Mouse (Mus musculus) spleen, adult 18-20 months (tissue): ENCODE data around the gene Dlgap4.
A peak's percentile ranks its signal among the peaks of the same experiment; 100 is the strongest.

Source experiments
- DNase-seq, 2 experiments: peaks; one replicate each; pipeline ENCODE4 v3.0.0; 2022; ENCODE audit warnings: mixed read lengths in 2 of 2

The Dlgap4 gene

GRCm38 (mm10) chr2:156663162-156663561 is 49.7 kb downstream of the Dlgap4 start:
- no peak for DNase-seq

GRCm38 (mm10) chr2:156664407-156664806 is 50.9 kb downstream of the Dlgap4 start:
- DNase-seq, result no peak

GRCm38 (mm10) chr2:156664993-156665518 is 51.6 kb downstream of the Dlgap4 start:
- DNase-seq, result no peak

GRCm38 (mm10) chr2:156665620-156666196 is 52.2 kb downstream of the Dlgap4 start:
- DNase-seq, result no peak

GRCm38 (mm10) chr2:156666231-156666630 is 52.7 kb downstream of the Dlgap4 start:
- no peak for DNase-seq

- DNase-seq, result no peak
These were observed 53.8 kb downstream of the Dlgap4 start for GRCm38 (mm10) chr2:156667290-156667689.

- no peak for DNase-seq
These were observed 55.1 kb downstream of the Dlgap4 start for GRCm38 (mm10) chr2:156668625-156669024.

GRCm38 (mm10) chr2:156673307-156673706 is 59.8 kb downstream of the Dlgap4 start:
- DNase-seq, result no peak

GRCm38 (mm10) chr2:156673881-156674669 is 60.6 kb downstream of the Dlgap4 start:
- DNase-seq, result no peak

GRCm38 (mm10) chr2:156676885-156677284 is 63.4 kb downstream of the Dlgap4 start:
- DNase-seq, result no peak

- no peak for DNase-seq
These were observed 64.6 kb downstream of the Dlgap4 start for GRCm38 (mm10) chr2:156678112-156678511.

GRCm38 (mm10) chr2:156682965-156683364 is 69.5 kb downstream of the Dlgap4 start:
- DNase-seq, result no peak

- no peak for DNase-seq
These were observed 72.5 kb downstream of the Dlgap4 start for GRCm38 (mm10) chr2:156685999-156686398.

- no peak for DNase-seq
These were observed 73.2 kb downstream of the Dlgap4 start for GRCm38 (mm10) chr2:156686754-156687153.

- DNase-seq, result no peak
These were observed 75.1 kb downstream of the Dlgap4 start for GRCm38 (mm10) chr2:156688604-156689003.

GRCm38 (mm10) chr2:156690833-156691232 is 77.3 kb downstream of the Dlgap4 start:
- no peak for DNase-seq

GRCm38 (mm10) chr2:156691746-156692145 is 78.2 kb downstream of the Dlgap4 start:
- no peak for DNase-seq

- no peak for DNase-seq
These were observed 79.8 kb downstream of the Dlgap4 start for GRCm38 (mm10) chr2:156693241-156693807.

GRCm38 (mm10) chr2:156697261-156697660 is 83.8 kb downstream of the Dlgap4 start:
- no peak for DNase-seq

- DNase-seq, result no peak
These were observed 84.7 kb downstream of the Dlgap4 start for GRCm38 (mm10) chr2:156698168-156698567.

- peak; percentile 57 to 76 for DNase-seq
These were observed 92.0 kb downstream of the Dlgap4 start for GRCm38 (mm10) chr2:156705473-156705872.

GRCm38 (mm10) chr2:156716683-156717082 is 103.2 kb downstream of the Dlgap4 start:
- DNase-seq, result no peak

- no peak for DNase-seq
These were observed 104.1 kb downstream of the Dlgap4 start for GRCm38 (mm10) chr2:156717320-156718281.
